Mouse (Mus musculus) left cerebral cortex, adult 18-20 months (tissue): ENCODE data around the gene D10Wsu102e. TPM values are rescaled to one million over a fixed set of nuclear protein-coding genes. Genes with fewer than 3 reads are reported as not detected.
"Not testable (repeated sequence)": the region's sequence is repeated elsewhere in the genome, so short reads cannot be mapped to it uniquely, and the experiment has no call there.

Experiments used
- DNase-seq, 2 experiments: peaks; one replicate each; pipeline ENCODE4 v3.0.0; 2021 to 2022; ENCODE audit warnings: low spot score in 2 of 2, mixed read lengths in 1 of 2
- total RNA-seq, 2 experiments: library from RNA; stranded (reverse); gene quantifications; 2 replicates each; pipeline ENCODE4 v1.2.3; 2021

D10Wsu102e gene
- total RNA-seq, 2 experiments from 2014 or later = 3.0 to 3.5 TPM

DNA sequence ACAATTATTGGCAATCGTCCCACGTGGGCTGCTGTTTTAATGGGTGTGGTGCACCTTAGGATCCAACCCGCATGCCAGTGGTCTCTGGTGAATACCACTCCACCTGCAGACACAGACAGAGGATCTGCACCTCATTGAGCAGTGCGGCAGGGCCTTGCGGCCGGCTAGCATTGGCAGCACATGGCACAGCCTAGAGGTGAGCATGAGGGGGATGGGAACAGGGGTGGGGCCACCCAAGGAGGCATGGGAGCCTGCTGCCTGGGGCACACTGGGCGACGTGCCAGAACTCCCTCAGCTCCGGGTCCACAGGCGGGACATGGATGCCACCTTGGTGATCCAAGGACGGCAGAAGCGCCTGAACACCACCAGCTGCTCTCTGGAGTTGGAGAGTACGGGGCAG lies 23.8 kb downstream of the D10Wsu102e start:
- DNase-seq = no peak

DNA sequence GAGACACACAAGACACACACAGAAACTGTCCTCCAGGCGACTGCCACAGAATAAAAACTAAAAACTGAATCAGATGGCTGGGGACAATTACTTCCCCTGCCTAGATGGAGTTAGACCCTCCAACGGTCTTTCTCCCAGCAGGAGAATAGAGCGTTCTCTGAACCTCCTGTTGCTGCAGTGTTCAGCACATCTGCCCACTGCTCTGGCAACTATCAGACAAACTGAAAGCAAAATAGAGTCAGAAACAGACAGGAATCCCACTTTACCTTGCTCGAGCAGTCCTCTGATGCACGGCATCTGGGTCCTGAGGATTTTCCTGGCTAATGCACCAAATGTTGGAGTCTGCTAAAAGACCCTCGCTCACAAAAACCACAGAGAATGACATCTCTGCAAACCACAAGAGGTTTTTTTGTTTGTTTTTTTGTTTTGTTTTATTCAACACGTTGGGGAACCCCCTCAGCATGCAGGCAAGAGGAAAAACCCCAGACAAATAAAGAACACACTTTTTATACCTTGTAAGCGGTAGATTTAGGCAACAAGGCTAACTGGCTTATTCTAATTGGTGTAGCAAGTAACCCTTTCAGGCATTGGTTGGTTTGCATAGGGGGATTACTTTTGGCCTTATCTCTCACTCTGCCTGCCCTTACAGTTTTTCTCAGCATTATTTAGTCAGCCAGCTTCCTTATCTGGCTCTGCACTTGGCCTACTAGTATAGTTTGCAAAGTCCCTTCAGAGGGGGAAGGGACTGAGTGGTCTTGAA lies 24.6 kb downstream of the D10Wsu102e start:
- no peak for DNase-seq

DNA sequence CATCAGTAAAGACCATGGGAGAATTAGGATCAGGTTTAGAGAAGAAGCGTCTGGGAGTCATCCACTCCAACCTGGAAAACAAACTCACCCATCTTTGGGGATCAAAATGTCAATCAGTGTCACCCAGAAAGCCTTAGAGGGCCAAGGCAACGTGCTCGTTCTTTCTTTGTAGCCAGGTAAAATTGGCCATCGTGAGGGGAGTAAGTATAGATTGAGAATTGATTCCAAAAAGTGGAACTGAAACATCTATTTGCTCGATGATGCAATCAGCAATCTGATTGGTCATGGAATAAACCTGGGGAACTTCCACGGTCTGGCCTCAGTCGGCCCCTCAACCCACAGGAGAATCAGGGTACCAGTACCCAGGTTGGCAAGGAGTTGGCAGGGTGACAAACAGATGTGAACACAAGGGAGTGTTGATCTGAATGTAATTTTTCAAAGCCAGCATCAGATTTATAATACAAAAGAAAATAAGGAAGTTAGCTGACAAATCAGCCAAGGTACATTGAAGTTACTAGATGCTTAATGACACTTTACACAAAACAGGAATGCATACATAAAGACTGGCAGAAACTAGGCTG lies 25.4 kb downstream of the D10Wsu102e start:
- no peak for DNase-seq

DNA sequence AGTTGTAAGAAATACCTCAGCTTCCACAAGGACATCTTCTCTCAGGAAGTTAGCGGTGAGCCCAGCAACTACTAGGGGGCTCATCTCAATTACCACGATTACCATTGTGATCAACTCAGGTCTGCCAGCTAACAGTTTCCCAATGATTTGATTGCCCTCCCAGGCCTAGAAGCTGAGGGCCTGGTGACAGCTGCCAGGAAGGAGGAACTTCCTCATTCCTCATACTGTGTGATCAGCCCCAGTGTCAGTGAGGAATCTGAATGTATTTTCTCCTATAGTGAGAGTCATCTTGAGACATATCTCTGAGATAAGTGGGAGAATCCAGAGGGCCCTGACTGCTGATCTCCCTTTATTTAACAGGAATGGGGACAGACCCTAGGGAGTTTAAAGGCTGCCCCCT lies 37.3 kb downstream of the D10Wsu102e start:
- no peak for DNase-seq

DNA sequence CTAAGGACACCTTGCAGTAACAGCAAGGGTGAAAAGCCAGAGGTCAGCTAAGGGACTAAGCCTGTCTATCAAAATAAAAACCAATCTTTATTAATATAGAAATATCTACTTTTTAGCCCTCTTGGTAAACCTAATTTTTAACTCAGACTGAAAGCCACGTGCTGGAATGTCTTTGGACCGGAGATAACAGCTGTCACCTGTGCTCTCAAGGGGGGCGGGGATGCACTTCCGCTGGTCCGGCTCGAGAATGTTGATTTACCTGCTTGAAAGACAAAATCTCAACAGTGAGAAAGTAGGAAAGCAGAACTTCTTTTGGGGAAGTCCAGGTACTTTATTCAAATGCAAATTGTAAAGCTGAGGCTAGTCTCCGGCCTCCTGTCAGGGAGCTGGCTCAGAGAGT lies 40.9 kb downstream of the D10Wsu102e start:
- DNase-seq = not testable (repeated sequence)

DNA sequence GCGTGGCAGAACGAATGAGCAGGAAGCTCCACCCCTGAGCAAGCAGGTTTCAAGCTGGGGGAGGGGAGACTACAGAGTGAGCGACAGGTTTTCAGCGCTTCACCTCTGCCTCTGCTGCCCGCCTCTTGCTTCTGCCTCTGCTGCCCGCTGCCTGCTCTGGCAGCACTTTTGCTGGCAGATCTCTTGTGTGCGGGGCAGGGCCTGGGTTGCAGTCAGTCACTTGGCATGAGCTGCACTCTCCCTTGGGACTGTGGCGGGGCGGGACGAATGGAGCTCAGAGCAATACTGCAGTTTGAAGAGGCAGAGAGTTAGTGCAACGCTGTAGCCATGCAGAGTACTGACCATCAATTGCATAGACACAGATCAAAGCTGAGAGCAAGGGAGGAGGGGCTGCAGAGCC lies 45.0 kb downstream of the D10Wsu102e start:
- no peak for DNase-seq

DNA sequence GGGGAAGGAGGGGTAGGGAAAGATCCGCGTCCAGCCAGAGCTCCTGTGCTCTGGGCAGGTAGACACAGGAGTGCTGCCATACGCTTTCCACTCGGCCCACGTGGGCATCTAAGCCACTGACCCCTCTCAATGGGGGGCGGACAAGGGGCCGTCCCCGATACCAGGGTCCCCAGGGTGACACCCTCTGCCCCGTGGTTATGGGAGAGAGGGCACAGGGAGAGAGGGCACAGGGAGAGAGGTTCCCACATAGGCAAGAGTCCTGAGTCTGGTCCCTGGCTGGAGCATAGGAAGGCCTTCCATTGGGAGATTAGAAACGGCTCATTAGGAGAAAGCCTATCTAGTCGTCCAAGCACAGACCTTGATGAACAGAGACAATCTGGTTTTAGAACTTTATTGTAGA lies 45.7 kb downstream of the D10Wsu102e start:
- no peak for DNase-seq

DNA sequence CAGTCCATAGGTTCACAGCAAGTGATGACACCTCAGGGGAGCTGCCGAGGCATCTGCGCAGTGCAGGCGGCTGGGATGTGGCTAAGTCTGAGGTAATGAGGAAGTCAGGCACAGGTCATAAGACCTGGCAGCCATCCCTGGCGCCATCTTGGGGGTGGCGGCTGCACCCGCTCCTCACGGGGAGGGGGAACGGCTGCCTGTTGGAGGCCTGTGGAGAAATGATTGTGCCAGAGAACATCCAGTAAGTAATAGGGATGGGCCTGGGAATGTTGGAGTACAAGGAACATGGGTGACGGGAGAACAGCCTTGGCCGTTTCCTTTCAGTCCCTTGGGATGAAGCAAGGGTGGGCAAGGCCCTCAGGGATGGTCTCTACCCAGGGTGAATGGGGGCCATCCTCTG lies 47.1 kb downstream of the D10Wsu102e start:
- DNase-seq = no peak

DNA sequence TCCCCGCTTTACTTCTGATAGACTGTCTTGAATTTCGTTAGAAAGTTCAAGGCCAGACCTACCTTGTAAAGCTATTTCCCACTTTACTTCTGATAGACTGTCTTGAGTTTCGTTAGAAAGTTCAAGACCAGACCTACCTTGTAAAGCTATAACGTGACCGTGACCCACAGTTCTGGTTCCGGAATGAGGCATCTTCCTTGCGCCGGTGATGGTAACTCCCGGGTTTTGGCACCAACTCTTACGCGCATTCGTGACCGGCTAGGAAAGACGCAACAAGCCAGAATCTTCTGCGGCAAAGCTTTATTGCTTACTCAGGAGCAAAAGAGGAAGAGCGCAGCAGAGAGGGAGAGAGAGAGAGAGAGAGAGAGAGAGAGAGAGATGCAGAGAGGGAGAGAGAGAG lies 58.4 kb downstream of the D10Wsu102e start:
- DNase-seq = not testable (repeated sequence)

DNA sequence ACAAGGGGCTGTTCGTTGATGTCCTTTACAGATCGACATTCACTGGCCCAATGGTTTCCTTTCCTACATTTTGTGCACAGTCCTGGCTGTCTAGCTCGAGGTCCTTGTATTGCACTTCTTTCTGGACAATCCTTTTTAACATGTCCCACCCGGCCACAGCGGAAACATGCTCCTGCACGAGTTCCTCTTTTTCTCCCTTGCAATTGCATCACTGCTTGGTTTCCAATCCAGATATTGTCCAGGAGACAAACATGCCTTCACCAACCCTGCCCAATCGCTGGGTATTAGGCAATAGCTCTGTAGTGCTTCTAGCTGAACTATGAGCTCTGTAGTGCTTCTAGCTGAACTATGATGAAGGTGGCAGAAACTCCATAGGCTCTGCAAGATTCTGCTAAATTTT lies 88.6 kb downstream of the D10Wsu102e start:
- DNase-seq = no peak

DNA sequence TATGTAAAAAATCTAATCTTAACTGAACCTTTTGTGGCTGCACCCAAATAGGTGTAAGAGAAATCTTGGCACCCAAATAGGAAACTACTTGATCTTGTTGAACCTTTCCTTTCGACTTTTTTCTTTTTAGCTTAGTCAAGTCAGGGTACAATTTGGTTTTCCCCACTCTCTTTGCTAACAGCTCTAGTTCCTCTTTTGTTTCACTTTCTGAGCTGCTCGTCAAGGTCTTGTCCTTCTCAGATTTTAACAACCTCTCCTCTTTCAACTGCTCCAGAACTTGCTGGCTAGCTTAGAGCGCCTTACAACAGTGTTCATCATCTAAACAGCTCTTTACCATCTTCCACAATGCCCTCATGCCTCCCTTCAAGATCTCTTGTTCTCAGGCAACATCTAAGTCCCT lies 97.5 kb downstream of the D10Wsu102e start:
- no peak for DNase-seq

DNA sequence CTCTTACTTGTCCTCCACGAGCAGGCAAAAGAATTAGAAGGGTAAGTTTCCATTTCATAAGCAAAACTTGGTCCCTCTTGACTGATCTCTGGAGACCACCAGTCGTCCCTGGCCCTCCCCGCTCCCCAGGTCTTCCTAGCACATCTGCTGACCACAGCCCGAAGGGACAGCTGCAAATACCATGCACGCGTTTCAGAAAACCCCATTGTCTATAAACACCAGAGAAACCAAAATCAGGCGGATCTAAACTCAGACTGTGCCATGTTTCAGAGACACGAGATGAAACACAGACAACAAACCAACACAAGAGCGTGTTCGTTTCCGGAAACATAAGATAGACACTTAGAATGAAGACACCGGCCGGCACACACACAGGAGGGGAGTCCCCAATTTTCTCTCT lies 115.2 kb downstream of the D10Wsu102e start:
- DNase-seq = no peak

DNA sequence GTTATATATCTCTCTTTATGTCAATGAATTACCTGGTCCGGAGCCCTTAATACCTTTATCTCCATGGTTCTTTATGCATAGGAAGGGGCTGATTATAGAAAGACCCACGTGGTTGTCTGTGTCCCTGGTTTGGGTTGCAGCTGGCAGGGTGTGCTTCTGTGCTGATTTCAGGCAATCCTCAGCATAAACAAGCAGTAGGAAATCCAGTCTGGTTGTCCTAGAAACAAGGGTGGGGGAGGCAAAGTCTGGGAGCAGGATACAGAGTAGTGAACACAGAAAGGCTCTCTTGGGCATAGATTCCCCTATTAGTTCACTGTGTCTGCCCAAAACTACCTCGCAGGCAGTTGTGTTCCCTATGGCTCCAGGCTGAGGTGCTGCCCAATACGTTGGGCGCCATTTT lies 117.3 kb downstream of the D10Wsu102e start:
- DNase-seq = peak in 1 of 2 experiments; percentile 12

DNA sequence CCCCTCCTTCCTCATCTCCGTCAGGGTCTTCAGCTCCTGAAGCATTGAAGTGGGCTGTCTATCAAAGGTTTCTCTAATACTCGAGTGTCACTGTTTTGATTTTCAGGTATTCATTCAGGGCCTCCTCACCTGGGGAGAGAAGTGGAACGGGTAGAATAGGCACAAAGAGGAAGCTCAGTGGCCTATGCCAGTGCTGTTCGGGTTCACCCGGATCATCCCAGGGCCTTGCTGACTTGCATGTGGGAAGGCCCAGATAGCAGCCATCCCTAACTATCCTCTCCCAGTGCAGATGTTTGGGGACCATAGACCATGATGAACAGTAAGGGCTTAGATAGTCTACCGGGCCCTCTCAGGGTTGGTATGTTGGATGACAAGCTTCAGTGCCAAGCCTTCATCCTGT lies 130.5 kb downstream of the D10Wsu102e start:
- no peak for DNase-seq

DNA sequence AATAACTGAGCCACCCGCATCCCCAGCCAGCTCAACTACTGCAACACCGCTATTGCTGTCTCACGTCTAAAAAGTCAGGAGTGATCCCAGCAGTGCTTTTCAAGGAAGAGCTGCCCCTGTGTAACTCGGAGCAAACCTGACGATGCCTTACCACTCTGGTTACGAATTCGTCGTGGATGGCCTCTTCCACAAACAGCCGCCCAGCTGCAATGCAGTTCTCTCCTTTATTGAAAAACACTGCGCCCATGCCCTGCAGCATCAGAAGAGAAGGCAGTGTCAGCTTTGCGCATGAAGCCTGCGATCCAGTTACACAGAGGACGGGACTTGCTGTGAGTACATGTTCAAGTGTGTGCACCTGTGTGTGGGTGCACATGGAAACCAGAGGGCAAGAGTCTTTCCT lies 137.3 kb downstream of the D10Wsu102e start:
- DNase-seq = no peak

DNA sequence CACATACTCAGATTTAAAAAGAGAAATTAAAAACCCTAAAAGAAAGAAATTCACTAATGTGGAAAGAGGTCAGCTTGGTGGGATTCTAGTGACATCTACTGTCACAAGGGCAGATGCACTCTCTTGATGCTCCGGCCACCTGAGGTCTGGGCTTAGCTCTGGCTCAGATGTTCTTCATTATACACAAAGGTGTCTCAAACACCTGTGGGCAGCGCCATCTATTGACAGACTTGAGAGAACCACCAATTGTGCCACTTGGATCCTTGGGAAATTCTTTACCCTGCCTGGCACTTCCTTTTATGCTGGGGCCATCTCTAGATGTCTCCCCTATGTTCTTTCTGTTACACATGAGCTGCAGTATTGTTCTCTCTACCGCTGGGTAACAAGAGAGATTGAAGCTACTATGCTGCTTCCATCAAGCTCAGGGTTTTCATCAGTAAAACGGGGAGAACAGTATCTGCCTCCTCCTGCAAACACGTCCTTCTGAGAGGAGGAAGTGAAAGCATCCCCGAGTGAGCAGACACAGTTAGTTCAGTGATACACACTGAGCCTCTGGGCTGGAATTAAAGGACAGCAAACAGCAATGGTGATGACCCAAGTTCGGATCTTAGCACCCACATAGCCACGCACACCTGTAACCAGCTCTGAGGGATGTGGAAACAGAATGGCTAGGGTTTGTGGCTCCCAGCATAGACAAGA lies 149.1 kb downstream of the D10Wsu102e start:
- DNase-seq = peak in 1 of 2 experiments; percentile 15

DNA sequence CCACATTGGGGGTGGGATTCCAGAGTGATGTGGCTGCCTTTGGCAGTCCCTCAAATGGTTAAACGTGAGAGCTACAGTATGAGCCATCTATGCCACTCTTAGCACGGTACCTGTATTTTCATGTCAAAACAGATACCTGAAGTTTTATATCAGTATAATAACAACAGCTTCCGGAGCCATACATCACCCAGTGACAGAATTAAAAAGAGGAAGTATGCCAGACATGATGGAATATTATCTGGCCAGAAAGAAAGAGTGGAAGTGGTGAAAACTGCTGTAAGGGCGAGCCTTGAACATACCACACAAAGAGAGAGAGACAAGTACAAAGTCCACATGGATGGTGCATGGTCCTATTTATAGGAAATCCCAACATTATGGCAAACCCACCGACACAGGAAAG lies 151.3 kb downstream of the D10Wsu102e start:
- no peak for DNase-seq

DNA sequence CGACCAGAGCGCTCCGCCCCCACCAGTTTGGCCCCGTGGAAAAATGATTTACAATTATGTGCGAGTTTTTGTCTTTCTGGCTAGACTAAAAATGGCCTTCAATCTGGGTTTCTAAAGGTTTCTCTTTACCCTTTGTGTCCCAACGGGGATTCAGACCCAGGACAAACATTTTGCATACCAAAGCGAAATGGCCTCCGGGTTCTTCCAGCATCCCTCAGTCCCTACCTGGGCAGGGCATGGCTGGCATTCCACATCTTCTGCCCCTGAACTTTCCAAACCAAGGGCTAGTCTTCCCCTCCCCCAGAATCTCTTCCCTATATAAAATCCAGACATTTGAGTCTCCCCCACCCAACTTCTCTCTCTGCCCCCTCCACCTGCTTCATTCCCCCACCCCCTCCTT lies 153.7 kb downstream of the D10Wsu102e start:
- no peak for DNase-seq

DNA sequence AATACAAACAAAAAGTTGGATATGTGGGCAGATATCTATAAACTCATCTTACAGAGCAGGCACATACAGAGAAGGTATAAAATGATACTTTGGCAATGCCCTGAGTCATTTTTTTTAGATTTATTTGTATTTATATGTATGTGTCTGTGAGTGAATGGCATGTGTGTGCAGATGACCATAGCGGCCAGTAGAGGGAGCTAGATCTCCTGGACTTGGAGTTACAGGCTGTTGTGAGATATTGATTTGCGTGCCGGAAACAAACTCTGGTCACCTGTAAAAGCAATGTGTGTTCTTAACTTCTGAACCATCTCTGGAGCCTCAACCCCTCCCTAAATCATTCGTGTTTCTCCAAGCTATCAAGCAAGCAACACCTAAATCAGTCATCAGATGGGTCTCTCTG lies 161.0 kb downstream of the D10Wsu102e start:
- DNase-seq = no peak

DNA sequence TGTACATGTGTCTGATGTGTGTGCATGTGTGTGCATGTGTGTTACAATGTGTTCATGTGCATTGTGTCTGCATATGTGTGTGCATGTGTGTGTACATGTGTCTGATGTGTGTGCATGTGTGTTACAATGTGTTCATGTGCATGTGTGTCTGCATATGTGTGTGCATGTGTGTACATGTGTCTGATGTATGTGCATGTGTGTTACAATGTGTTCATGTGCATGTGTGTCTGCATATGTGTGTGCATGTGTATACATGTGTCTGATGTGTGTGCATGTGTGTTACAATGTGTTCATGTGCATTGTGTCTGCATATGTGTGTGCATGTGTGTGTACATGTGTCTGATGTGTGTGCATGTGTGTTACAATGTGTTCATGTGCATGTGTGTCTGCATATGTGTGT lies 164.2 kb downstream of the D10Wsu102e start:
- not testable (repeated sequence) for DNase-seq

DNA sequence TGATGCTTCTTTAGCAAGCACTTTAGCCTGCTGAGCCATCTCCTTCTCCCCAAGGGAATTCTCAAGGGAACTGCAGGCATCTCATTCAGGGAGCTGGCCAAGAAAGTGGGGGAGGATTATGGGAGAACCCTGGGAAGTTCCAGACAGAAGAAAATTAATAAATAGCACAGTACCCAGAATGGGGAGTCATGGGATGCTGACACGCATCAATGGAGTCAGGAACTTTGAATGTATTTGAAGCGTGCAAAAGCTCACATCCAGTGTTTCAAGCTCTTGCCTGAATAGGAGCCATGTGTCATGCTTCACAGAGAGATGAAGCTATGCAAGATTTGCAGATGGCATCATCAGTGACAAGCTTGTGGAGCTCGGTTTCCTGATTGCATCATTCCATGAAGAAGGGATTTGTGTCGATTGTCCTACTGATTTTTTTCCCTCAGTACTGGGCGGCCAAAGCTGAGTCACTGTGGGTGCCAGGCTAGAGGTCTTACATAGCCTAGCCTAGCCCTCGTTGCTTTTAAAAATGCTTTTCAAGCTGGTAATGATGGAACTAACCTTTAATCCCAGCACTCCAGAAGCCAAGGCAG lies 170.5 kb downstream of the D10Wsu102e start:
- DNase-seq = no peak

DNA sequence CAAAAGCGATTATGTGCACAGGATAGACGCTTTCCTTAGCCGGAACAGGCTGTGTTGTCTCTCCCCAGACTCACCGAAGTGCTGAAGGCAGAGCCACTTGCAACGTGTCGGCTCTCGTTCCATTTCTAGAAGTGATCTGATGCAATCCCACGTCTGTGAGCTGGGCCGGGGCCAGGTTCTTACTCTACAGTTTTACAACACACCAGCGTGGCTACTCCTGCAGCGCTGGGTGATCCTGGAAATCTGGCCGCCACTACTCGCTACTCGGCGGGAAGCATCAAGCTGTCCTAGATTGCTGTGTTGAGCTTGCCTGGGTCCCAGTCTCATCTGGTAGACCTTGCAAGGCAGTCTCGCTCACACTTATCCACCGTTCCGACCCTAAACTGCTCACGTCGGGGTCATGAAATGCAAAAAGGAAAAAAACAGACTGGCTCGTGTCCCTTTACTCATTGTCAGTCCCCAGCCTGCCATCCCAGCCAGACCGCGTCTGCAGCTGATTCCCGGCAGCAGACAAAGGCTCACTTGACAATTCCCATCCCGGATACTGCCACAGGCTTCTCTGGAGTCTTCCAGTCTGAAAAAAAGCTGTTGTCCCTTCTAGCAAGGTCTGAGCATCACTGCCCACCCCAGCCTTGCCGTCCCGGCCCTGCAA lies 173.4 kb downstream of the D10Wsu102e start:
- DNase-seq = peak; percentile 73 to 79
